Mouse (Mus musculus): ENCODE measurements around the gene Mtmr4.

Mtmr4 gene

DNA sequence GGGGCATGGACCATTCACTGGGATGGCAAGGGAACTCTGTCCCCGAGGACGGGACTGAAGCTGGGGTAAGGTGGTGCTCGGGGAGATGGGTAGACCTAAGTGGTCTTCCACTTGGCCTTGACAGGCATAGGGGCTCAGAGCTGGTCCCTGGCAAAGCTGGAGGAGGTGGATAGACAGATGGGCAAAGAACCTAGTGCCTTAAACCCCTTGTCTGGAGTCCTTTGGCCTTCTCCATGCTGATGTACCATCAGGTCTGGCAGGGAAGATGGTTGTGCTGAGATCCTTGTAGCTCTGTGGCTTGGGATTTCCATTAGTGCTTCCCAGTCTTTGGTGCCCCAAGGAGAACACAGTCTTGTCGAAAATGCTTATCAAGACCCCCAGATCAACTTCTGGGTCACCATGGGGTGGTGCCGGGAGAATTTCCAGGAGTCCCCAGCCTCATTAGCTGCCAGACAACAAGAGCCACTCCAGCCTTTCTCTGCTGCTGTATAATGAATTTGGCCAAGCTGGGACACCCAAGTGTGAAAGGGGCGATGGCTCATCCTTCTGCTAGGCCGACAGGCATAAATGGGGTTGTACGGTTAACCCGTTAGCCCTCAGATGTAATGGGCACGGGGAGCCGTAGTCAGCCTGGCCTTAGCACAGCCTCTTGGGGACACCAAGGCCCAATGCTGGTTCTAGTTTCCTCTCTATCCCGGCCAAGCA, 10.6 kb upstream of the Mtmr4 start:
- in situ Hi-C loops (cut with MboI; ENCODE audit: unreplicated experiment in 2 of 2), result no loop called here

GRCm38 (mm10) chr11:87581933-87582710, 9.8 kb upstream of the Mtmr4 start:
- in situ Hi-C loops (cut with MboI; ENCODE audit: unreplicated experiment in 2 of 2), result no loop called here

DNA sequence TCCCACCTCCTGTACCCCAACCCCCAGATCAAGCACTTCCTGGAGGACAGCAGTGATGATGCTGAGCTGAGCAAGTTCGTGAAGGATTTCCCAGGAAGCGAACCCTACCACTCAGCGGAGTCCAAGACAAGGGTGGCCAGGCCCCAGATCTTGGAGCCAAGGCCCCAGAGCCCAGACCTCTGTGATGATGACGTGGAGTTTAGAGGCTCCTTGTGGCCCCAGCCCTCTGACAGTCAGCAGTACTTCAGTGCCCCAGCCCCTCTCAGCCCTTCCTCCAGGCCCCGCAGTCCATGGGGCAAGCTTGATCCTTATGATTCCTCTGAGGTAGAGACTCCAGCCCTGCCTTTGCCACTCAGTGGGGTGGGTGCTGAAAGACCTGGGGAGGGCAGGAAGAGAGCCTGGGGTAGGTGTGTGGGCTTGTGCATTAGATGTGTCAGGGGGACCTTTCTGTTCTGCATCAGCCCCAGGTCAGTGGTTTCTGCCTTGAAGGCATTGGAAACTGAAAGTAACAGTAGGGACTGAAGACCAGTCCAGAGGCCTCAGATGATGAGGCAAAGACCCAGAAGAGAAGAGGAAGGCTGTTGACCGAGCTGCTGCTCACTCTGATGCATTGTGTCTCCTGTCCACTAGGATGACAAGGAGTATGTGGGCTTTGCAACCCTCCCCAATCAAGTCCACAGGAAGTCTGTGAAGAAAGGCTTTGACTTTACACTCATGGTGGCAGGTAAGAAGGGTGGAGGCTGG, 8.5 kb upstream of the Mtmr4 start:
- in situ Hi-C loops (cut with MboI; ENCODE audit: unreplicated experiment in 2 of 2), result no loop called here

GRCm38 (mm10) chr11:87584711-87585505, 7.1 kb upstream of the Mtmr4 start:
- in situ Hi-C loops (cut with MboI; ENCODE audit: unreplicated experiment in 2 of 2), result no loop called here

- in situ Hi-C loops (cut with MboI; ENCODE audit: unreplicated experiment in 2 of 2), result no loop called here
These were observed 4.6 kb upstream of the Mtmr4 start for GRCm38 (mm10) chr11:87587211-87587874.

GRCm38 (mm10) chr11:87589605-87590004, 2.4 kb upstream of the Mtmr4 start:
- in situ Hi-C loops (cut with MboI; ENCODE audit: unreplicated experiment in 2 of 2), result no loop called here

- in situ Hi-C loops (cut with MboI; ENCODE audit: unreplicated experiment in 2 of 2), result no loop called here
These were observed 979 bp upstream of the Mtmr4 start for GRCm38 (mm10) chr11:87590841-87591525.

GRCm38 (mm10) chr11:87592354-87592695, 363 bp downstream of the Mtmr4 start:
- in situ Hi-C loops (cut with MboI; ENCODE audit: unreplicated experiment in 2 of 2), result no loop called here

- in situ Hi-C loops (cut with MboI; ENCODE audit: unreplicated experiment in 2 of 2), result no loop called here
These were observed 994 bp downstream of the Mtmr4 start for GRCm38 (mm10) chr11:87592713-87593598.

DNA sequence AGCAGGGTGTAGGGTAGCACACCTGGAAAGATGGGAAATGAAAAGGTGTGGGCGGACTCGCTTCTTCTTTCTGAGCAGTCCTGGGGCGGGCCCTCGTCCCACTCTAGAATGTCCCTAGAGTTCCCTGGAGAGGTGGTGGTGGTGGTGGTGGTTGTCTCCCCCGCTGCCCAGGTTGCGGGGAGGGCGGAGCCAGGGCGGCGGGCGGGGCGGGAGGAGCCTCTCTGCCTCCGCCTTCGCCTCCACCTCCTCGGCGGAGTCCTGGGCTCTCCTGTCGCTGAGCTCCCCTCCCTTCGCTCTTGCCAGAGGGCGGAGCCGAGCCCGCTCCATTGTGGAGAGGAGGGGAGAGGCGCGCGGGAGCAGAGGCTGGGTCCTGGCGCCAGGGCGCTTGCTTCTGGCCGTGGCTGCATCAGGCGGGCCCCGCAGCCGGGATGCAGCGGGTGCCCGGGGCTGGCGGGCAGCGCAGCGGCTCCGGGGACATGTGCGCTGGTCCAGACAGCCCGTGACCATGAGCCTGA, 3.4 kb downstream of the Mtmr4 start:
- in situ Hi-C loops (cut with MboI; ENCODE audit: unreplicated experiment in 2 of 2), result no loop called here

DNA sequence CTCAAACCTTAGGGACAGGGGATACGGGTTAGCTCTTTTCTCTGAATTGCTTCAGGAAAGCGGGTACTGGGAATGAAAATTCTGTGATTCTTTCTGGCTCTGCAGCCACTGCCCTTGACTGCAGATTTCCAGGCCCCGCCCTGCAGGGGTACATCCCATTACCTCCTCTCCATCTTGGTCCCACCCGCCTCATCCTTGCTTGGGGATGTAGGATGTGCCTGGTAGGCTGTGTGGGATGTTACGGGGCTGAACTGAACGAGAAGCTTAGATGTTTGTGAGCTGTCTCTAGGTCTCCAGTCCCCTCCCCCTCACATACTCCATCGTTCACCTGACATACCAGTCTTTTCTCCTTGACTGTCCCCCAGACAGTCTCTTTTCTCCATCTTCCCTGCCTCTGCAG, 4.0 kb downstream of the Mtmr4 start:
- in situ Hi-C loops (cut with MboI; ENCODE audit: unreplicated experiment in 2 of 2), result no loop called here

GRCm38 (mm10) chr11:87596492-87596891, 4.5 kb downstream of the Mtmr4 start:
- in situ Hi-C loops (cut with MboI; ENCODE audit: unreplicated experiment in 2 of 2), result no loop called here

DNA sequence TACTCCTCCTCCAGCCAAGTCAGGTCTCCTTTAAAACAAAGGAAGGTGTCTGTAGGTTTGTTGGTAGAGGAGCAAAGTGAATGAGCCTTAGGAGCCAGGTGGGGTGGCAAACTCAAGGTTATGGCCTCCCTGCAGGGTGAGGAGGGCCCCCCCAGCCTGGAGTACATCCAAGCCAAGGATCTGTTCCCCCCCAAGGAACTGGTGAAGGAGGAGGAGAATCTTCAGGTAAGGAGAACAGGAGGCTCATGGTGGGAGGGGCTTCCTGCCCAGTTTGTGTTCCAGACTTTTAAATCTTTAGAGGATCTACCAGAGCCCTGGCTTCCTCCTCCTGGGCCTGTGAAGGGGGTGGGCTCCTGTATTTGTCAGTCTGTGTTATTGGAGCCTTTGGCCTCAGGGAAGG, 5.1 kb downstream of the Mtmr4 start:
- in situ Hi-C loops (cut with MboI; ENCODE audit: unreplicated experiment in 2 of 2), result no loop called here

DNA sequence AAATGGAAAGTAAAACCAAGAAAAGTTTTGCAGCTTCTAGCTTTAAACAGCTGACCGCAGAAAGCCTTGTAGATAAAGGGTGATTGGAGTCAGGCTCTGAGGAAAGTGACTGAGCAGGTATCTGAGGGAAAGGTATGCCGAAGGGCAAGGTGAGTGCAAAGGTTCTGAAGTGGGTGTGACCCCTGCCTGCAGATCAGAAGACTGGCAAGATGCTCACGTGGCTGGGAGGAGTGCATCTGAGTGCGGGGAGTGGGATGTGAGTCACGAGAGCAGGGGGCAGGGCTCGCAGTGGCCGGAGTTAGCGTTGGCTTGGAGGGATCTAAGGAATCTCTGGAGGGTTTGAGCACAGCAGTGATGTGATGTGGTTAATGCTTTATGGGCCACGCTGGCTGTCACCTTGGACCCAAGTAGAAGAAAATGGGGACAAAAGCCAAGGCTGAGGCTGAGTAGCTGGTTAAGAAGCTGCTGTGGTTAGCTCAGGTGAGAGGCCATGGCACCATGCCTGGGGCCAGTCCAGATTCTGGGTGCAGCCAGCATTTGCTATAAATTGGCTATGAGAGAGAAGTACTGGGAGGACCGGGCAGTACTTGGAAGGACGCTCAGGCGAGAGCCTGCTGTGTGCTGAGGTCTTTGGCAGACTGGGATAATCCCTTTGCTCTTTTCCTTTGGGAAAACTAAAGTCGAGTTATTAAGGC, 7.6 kb downstream of the Mtmr4 start:
- in situ Hi-C loops (cut with MboI; ENCODE audit: unreplicated experiment in 2 of 2), result no loop called here

DNA sequence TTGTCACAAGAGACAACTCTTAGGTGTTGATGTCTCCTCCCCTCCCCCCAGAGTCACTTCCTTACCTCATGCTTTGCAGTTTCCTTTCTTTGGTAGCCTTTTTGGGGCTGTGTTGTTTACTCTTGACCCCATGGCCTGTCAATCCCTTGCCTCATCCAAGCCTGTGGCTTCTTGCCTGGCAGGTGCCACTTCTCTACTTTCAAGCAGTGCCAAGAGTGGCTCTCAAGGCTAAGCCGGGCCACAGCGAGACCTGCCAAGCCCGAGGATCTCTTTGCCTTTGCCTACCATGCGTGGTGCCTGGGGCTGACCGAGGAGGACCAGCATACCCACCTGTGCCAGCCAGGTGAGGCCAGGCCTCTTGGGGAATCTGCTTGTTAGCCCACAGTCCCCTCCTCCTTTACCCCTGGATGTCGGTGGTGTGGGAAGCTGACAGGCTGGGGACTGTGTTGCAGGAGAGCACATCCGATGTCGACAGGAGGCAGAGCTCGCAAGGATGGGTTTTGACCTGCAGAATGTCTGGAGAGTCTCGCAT, 8.4 kb downstream of the Mtmr4 start:
- in situ Hi-C loops (cut with MboI; ENCODE audit: unreplicated experiment in 2 of 2), result no loop called here

DNA sequence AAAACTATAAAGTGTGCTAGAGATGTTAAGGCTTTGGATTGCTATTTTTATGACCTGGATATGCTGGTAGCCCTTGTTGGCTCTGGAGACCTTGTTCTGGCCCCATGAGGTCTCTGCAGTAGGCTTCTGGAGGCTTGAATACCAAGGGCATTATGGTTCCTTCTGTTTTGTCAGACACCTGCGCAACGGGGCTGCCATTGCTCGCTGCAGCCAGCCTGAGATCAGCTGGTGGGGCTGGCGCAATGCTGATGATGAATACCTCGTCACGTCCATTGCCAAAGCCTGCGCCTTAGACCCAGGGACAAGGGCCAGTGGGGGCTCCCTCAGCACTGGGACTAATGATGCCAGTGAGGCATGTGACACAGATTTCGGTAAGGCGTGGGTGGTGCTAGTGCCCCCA, 10.3 kb downstream of the Mtmr4 start:
- in situ Hi-C loops (cut with MboI; ENCODE audit: unreplicated experiment in 2 of 2), result no loop called here

DNA sequence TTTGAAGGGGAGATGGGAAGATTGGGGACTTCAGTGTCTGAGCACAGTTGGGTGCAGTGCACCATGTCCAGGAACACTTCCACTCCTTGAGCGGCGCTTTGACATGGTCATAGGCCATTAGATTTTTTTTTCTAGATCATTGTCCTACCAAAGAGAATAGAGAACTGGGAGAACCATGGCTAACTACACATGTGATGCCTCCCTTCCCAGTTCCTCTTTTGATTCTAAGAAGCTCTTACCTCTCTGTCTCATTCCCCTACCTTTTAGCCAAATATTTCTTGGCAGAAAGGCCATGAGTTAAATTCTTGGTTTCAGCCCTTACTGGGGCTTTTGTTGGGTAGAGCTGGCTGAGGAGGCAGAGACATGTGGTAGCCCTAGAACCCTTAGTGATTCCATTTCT, 11.6 kb downstream of the Mtmr4 start:
- in situ Hi-C loops (cut with MboI; ENCODE audit: unreplicated experiment in 2 of 2), result no loop called here

DNA sequence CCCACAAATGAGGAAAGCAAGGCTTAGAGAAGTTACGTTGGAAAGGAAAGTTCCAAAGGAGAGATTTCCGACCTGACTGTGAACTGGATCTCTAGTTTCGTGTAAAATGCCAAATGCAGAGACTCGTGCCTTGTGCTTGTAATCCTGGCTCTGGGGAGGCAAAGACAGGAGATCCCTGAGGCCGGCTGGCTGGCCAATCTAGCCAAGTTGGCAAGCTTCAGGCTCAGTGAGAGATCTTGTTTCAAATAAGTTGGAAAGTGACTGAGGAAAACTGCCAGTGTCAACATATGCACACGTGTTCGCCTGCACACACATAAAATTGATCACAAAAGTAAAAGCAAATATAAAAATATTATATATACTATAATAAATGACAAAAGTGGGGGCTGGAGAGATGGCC, 17.3 kb downstream of the Mtmr4 start:
- in situ Hi-C loops (cut with MboI; ENCODE audit: unreplicated experiment in 2 of 2), result no loop called here

Data from v-Abl transformed pro-B cells (cell line).